Mouse (Mus musculus) left cerebral cortex, postnatal 25 days (tissue): ENCODE data around the gene Olfr470. TPM values are rescaled to one million over a fixed set of nuclear protein-coding genes. Genes with fewer than 3 reads are reported as not detected.
"Not testable (repeated sequence)": the region's sequence is repeated elsewhere in the genome, so short reads cannot be mapped to it uniquely, and the experiment has no call there.

Source experiments
- DNase-seq, 2 experiments: peaks; one replicate each; pipeline ENCODE4 v3.0.0; 2022; ENCODE audit warnings: low spot score in 2 of 2, mixed read lengths in 1 of 2
- intact Hi-C: fragments of 180-260 bp; cut with DNase I; formaldehyde crosslinking; loops from one replicate; pipeline ENCODE4 v1.15.1; 2025
- total RNA-seq, 2 experiments: library from RNA; stranded (reverse); gene quantifications; 2 replicates each; pipeline ENCODE4 v1.2.3; 2021

Gene Olfr470
- not detected for total RNA-seq

GRCm38 (mm10) chr7:107847390-107847789, at the start of gene Olfr470:
Gene Olfr470, minus strand, starts transcription at chr7:107847490.
- intact Hi-C loops, DNase-seq: not testable (repeated sequence)

GRCm38 (mm10) chr7:107841719-107842118, 5.6 kb downstream of the Olfr470 start:
- intact Hi-C loops: loop anchor here (1.0 kb wide), 1 partner anchor 24 kb away; no protein-coding TSS in a partner anchor
- peak in 1 of 2 experiments; percentile 5 for DNase-seq

- intact Hi-C loops, DNase-seq: not testable (repeated sequence)
These were observed 21.8 kb downstream of the Olfr470 start, which contains the start of gene Olfr469 for GRCm38 (mm10) chr7:107825441-107825840. Gene Olfr469, minus strand, starts transcription at chr7:107825541.

GRCm38 (mm10) chr7:107823867-107824266, 23.4 kb downstream of the Olfr470 start:
- DNase-seq, intact Hi-C loops: not testable (repeated sequence)

- intact Hi-C loops: no loop called here
- no peak for DNase-seq
These were observed 27.8 kb downstream of the Olfr470 start for GRCm38 (mm10) chr7:107819442-107819841.

- no peak for DNase-seq
- intact Hi-C loops: no loop called here
These were observed 35.3 kb downstream of the Olfr470 start, which contains the start of gene Olfr467 for GRCm38 (mm10) chr7:107811963-107812362. Gene Olfr467, plus strand, starts transcription at chr7:107812263.

- DNase-seq: no peak
- intact Hi-C loops: no loop called here
These were observed 45.2 kb downstream of the Olfr470 start for GRCm38 (mm10) chr7:107802138-107802537.

- DNase-seq: no peak
- intact Hi-C loops: no loop called here
These were observed 46.2 kb downstream of the Olfr470 start, which contains the start of gene Ovch2 for GRCm38 (mm10) chr7:107801108-107801507. Gene Ovch2, minus strand, starts transcription at chr7:107801208.

GRCm38 (mm10) chr7:107796500-107796899, 50.8 kb downstream of the Olfr470 start:
- DNase-seq: no peak
- intact Hi-C loops: no loop called here

Other genes with a start within 250 kb of the Olfr470 start
- gene 5330417H12Rik, start 222.3 kb downstream of the Olfr470 start, total RNA-seq: not detected
- gene Cyb5r2, start 89.5 kb downstream of the Olfr470 start, total RNA-seq: not detected
- gene Ovch2, start 46.3 kb downstream of the Olfr470 start, total RNA-seq: not detected
- not detected for gene Olfr467, start 35.2 kb downstream of the Olfr470 start, total RNA-seq
- not detected for gene Olfr469, start 21.9 kb downstream of the Olfr470 start, total RNA-seq
- not detected for gene Olfr472, start 50.4 kb upstream of the Olfr470 start, total RNA-seq
- not detected for gene Olfr473, start 83.0 kb upstream of the Olfr470 start, total RNA-seq
- gene Olfr474, start 107.2 kb upstream of the Olfr470 start, total RNA-seq: not detected
- gene Olfr476, start 117.3 kb upstream of the Olfr470 start, total RNA-seq: not detected
- gene Olfr477, start 139.2 kb upstream of the Olfr470 start, total RNA-seq: not detected
- gene Olfr478, start 186.5 kb upstream of the Olfr470 start, total RNA-seq: not detected
- not detected for gene Olfr479, start 203.2 kb upstream of the Olfr470 start, total RNA-seq
- not detected for gene Olfr480, start 219.9 kb upstream of the Olfr470 start, total RNA-seq
- gene Olfr481, start 232.4 kb upstream of the Olfr470 start, total RNA-seq: not detected